Mouse (Mus musculus) lung, postnatal 0 days (tissue): Measurements from ENCODE around the gene Ywhab.

Source experiments
- CTCF ChIP-seq: IDR thresholded peaks from 2 replicates; pipeline ENCODE4 v1.5.1; 2016; ENCODE audit warnings: antibody characterized with exemption, mild to moderate bottlenecking
- EP300 ChIP-seq: IDR thresholded peaks from 2 replicates; pipeline ENCODE4 v1.6.1; 2016; ENCODE audit warnings: antibody characterized with exemption, mild to moderate bottlenecking, control low read depth

- no peak for TF ChIP-seq CTCF
- no peak for TF ChIP-seq EP300
Observed at GRCm38 (mm10) chr2:163994977-163995862, 460 bp downstream of the Ywhab start.
